Mouse (Mus musculus) testis, adult 2 months (tissue): ENCODE data around the gene Dact3. TPM values are rescaled to one million over a fixed set of nuclear protein-coding genes. Genes with fewer than 3 reads are reported as not detected.

Experiments used
- H3K27ac ChIP-seq: fragments of 200-500 bp; 2 replicates; pipeline ENCODE4 v1.5.1; 2012; ENCODE audit warnings: low read depth, low read length; ENCODE audit not compliant: control insufficient read depth, insufficient read depth
- H3K27me3 ChIP-seq: fragments of 200-500 bp; 2 replicates; pipeline ENCODE4 v1.6.1; 2012; ENCODE audit warnings: mild to moderate bottlenecking, low read length, moderate library complexity; ENCODE audit not compliant: control insufficient read depth, insufficient read depth
- H3K36me3 ChIP-seq: fragments of 200-500 bp; 2 replicates; pipeline ENCODE4 v1.6.1; 2012; ENCODE audit warnings: mild to moderate bottlenecking, low read length; ENCODE audit not compliant: control insufficient read depth, insufficient read depth
- H3K4me1 ChIP-seq: fragments of 200-500 bp; 2 replicates; pipeline ENCODE4 v1.6.1; 2012; ENCODE audit warnings: low read length; ENCODE audit not compliant: control insufficient read depth, insufficient read depth
- H3K4me3 ChIP-seq: fragments of 200-500 bp; 2 replicates; pipeline ENCODE4 v1.5.1; 2012; ENCODE audit warnings: low read depth, mild to moderate bottlenecking, low read length, moderate library complexity, mixed read lengths; ENCODE audit not compliant: control insufficient read depth
- CTCF ChIP-seq: fragments of 200-500 bp; IDR thresholded peaks from 2 replicates; pipeline ENCODE4 v1.5.1; 2012; ENCODE audit warnings: low read depth, mild to moderate bottlenecking, inconsistent platforms, low read length, moderate library complexity; ENCODE audit not compliant: control insufficient read depth, insufficient read depth, insufficient replicate concordance
- POLR2A ChIP-seq: fragments of 200-500 bp; IDR thresholded peaks from 2 replicates; pipeline ENCODE4 v1.6.1; 2012; ENCODE audit warnings: low read depth, mild to moderate bottlenecking, inconsistent platforms, low read length, moderate library complexity; ENCODE audit not compliant: control insufficient read depth
- polyA plus RNA-seq: library from polyadenylated mRNA; depleted of rRNA; stranded (reverse); fragments of >200 nt; gene quantifications from 2 replicates; pipeline ENCODE4 v1.2.3, GENCODE M21; 2012; rRNA removed

Dact3 gene
- 30.7 and 31.2 TPM in 2 replicates for polyA plus RNA-seq

DNA sequence AGATGAGACGGTGACA is at the start of gene Dact3:
Gene Dact3, plus strand, starts transcription at position 8 of the 16 bp plus-strand sequence.
- H3K27ac ChIP-seq: peak within 1 kb of the TSS; percentile 85
- H3K4me3 ChIP-seq: peak within 1 kb of the TSS; percentile 88
- H3K27me3 ChIP-seq: no peaks in the 10 kb centered on the region
- H3K36me3 ChIP-seq: no peaks in the 10 kb centered on the region
- peaks cover 11% of the 10 kb centered on the region for H3K4me1 ChIP-seq
- no peak for TF ChIP-seq CTCF
- no peak for TF ChIP-seq POLR2A

DNA sequence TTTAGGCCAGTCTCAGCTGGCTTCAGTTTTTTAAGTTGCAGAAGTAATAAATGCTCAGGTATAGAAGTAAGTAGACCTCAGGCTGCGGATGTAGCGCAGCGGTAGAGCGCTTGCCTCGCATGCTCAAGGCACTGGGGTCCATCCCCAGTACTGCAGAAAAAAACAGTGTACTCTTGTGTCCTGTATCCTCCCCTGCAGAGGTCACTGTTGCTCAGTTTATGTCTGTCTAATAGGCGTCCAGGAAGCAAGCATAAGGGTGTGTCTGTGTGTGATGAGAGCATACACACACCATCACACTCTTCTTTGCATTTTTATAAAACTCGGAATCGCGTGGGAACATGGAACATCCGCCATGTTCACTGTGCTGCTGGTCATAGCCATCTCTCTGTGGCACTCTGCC is 49.3 kb upstream of the Dact3 start:
- Histone ChIP-seq H3K27ac (no peak overlapping the region), H3K4me3 (no peak overlapping the region), H3K4me1 (no peaks in the 10 kb centered on the region; the same call in 1 of the 2 replicates), H3K36me3 (peaks cover 3% of the 10 kb centered on the region; the same call in 1 of the 2 replicates), H3K27me3 (no peaks in the 10 kb centered on the region)
- no peak for TF ChIP-seq POLR2A

DNA sequence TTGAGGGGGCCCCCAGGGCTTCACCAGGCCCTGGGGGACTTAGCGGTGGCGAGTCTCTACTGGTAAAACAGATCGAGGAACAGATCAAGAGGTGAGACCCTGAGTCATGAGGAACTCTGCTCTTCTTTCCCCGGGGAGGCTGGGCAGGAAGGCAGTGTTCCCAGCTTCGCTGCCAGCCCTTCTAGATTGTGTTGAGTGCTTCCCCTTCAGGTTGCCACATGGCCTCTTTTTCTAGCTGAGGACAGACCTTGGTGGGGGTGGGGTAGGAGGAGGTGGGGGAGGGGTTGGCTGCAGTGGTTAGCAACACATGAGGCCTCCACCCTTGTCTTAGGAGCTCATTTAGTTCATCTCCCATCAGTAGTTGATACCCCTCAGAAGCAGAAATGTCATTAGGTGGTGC is 48.5 kb upstream of the Dact3 start:
- peaks cover 4% of the 10 kb centered on the region; the same call in 1 of the 2 replicates for H3K36me3 ChIP-seq
- no peaks in the 10 kb centered on the region for H3K27me3 ChIP-seq
- H3K27ac ChIP-seq: no peak overlapping the region
- H3K4me1 ChIP-seq: no peaks in the 10 kb centered on the region; the same call in 1 of the 2 replicates
- no peak overlapping the region for H3K4me3 ChIP-seq
- TF ChIP-seq POLR2A: no peak

DNA sequence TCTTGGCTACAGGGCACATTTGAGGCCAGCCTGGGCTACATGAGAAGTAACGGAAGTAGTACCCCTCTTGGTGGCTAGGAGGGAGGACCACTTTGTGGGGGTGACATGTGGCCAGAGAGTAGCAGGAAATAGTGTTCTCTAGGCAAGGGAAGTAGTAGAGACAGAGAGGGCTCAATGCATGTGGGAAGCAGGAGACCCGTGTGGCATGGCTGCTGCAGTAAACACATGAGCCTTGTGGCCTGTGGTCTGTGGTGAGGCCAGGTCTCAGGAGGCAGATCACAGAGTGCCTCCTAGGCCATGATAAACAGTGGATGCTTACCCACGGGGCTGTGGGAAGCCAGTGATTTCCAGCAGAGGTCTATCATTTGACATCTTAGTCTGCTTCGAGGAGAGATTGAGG is 47.8 kb upstream of the Dact3 start:
- no peaks in the 10 kb centered on the region for H3K4me1 ChIP-seq
- H3K27me3 ChIP-seq: no peaks in the 10 kb centered on the region
- H3K36me3 ChIP-seq: peaks cover 4% of the 10 kb centered on the region; the same call in 1 of the 2 replicates
- TF ChIP-seq POLR2A (no peak), CTCF (no peak)
- no peak overlapping the region for H3K4me3 ChIP-seq
- no peak overlapping the region for H3K27ac ChIP-seq

DNA sequence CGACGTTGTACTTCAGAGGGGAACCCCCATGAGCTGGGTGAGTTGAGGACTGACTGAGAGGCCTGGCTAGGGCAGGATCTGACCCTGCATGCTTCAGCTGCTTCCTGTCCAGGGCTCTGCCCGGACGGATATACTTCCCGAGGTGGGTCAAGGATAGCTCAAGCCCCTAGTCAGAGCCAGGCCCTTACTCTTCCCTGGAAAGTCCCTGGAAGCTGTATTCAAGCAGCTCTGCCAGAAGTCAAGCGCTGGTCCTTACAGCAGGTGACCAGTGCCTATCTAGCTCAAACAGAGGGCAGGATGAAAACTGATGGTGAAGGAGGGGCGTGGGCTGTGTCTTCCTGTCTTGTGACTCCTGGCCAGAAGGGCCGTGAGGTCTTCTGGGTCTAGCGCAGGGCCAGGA is 44.7 kb upstream of the Dact3 start:
- TF ChIP-seq POLR2A (no peak), CTCF (no peak)
- Histone ChIP-seq H3K4me1 (no peaks in the 10 kb centered on the region), H3K27me3 (no peaks in the 10 kb centered on the region), H3K4me3 (no peak overlapping the region), H3K36me3 (peaks cover 2% of the 10 kb centered on the region; the same call in 1 of the 2 replicates), H3K27ac (no peak overlapping the region)

DNA sequence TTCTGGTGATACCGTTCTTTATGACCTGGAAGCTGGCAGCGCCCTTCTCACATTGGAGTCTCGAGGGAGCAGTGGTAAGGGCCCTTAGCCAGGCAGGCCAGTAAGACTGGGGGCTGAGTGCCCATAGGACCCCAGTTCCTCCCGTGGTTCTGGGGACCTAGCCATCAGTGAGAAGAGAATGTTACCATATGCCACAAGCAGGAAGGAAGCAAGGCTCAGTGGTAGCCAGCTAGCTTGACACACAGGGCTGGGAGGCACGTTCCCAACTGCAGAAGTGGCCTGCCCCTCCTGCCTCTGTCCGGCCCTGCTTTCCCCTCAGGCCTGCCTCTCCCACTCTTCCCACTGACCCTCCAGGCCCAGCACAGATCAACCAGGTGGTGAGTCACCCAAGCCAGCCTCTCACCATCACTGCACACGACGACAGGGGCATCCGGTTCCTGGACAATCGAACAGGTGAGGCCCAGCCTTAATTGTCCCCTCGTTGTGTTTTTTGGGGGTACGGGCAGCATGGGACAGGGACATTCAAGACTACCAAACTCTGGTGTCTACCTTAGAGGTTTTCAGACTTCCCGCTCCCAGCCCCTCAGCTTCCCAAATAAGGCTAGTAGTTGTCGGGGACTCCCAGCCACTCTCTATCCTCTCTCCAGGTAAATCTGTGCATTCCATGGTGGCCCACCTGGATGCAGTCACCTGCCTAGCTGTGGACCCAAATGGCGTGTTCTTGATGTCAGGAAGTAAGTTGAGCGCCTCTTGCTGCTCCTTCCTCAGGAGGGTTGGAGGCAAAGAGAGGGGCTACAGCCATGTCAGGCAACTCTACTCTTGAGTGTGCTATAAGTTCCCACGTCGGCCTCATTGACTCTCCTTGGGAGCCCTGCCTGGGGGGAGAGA is 37.0 kb upstream of the Dact3 start:
- H3K27ac ChIP-seq: no peak overlapping the region
- H3K4me1 ChIP-seq: peaks cover 17% of the 10 kb centered on the region
- H3K4me3 ChIP-seq: no peak overlapping the region
- peaks cover 3% of the 10 kb centered on the region for H3K36me3 ChIP-seq
- no peak for TF ChIP-seq POLR2A
- TF ChIP-seq CTCF: no peak
- no peaks in the 10 kb centered on the region for H3K27me3 ChIP-seq

DNA sequence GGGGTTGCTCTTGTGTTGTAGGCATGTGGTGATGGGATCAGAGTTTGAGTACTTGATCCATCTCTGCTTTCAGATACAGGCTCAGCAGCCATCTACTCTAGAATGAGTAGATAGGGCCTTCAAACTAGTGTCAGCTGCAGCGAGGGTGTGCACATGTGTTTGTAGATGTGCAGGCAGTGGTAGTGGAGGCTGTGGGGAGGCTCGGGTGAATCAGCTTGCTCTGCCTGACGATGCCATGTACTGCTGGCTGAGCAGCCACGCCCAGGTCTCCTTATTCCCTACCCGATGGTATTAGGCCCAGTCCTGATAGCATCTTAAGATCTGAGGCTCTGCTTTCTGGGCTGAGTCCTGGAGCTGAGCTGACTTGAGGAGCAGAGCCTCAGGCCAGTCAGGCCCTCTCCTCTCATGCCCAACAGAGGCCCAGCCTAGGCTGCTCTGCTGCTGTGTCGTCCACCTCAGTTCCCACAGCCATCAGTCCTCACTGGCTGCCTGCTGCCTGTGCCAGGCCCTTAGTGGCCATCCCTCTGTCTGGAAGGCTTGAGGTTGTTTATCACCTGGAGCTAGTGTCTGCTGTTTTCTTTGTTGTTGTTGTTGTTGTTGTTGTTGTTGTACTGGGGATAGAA is 36.2 kb upstream of the Dact3 start:
- H3K4me1 ChIP-seq: peaks cover 25% of the 10 kb centered on the region
- H3K27ac ChIP-seq: no peak overlapping the region
- no peaks in the 10 kb centered on the region for H3K27me3 ChIP-seq
- peaks cover 3% of the 10 kb centered on the region for H3K36me3 ChIP-seq
- TF ChIP-seq POLR2A: no peak
- TF ChIP-seq CTCF: no peak
- H3K4me3 ChIP-seq: no peak overlapping the region
